Mouse (Mus musculus) forebrain, embryonic 11.5 days (tissue): ENCODE measurements around the gene Slc29a4. TPM values are rescaled to one million over a fixed set of nuclear protein-coding genes. Genes with fewer than 3 reads are reported as not detected.
A peak's percentile ranks its signal among the peaks of the same experiment; 100 is the strongest.

Source experiments
- ATAC-seq: fragments of 200-750 bp; cut with Nextera tagmentation; replicated peaks from 2 replicates; pipeline ENCODE4 v1.8.0; 2017; ENCODE audit warnings: moderate TSS enrichment; ENCODE audit not compliant: low FRiP score
- DNase-seq: peaks from one replicate; pipeline ENCODE4 v3.0.0-alpha.2; 2017; ENCODE audit warnings: low spot score
- H3K27ac ChIP-seq: fragments of 300-500 bp; sonication (generic); 2 replicates; pipeline ENCODE4 v1.5.1; 2014; ENCODE audit warnings: low read depth, low read length
- H3K27me3 ChIP-seq: fragments of 300-500 bp; sonication (generic); 2 replicates; pipeline ENCODE4 v1.6.1; 2014; ENCODE audit warnings: mild to moderate bottlenecking, low read length, mixed read lengths; ENCODE audit not compliant: control insufficient read depth, insufficient read depth
- H3K36me3 ChIP-seq: fragments of 300-500 bp; sonication (generic); 2 replicates; pipeline ENCODE4 v1.6.1; 2014; ENCODE audit warnings: mild to moderate bottlenecking, low read length, moderate library complexity, mixed read lengths; ENCODE audit not compliant: control insufficient read depth, insufficient read depth
- H3K4me1 ChIP-seq: fragments of 300-500 bp; sonication (generic); replicated peaks from 2 replicates; pipeline ENCODE4 v1.6.1; 2014; ENCODE audit warnings: low read length, mixed read lengths; ENCODE audit not compliant: control insufficient read depth, insufficient read depth
- H3K4me2 ChIP-seq: fragments of 300-500 bp; sonication (generic); 2 replicates; pipeline ENCODE4 v1.6.1; 2014; ENCODE audit warnings: low read depth, mild to moderate bottlenecking, low read length, moderate library complexity, mixed read lengths; ENCODE audit not compliant: severe bottlenecking
- H3K4me3 ChIP-seq: fragments of 300-500 bp; sonication (generic); 2 replicates; pipeline ENCODE4 v1.5.1; 2014; ENCODE audit warnings: low read depth, low read length
- H3K9ac ChIP-seq: fragments of 300-500 bp; sonication (generic); 2 replicates; pipeline ENCODE4 v1.6.1; 2014; ENCODE audit warnings: low read length
- H3K9me3 ChIP-seq: fragments of 300-500 bp; sonication (generic); 2 replicates; pipeline ENCODE4 v1.6.1; 2016; ENCODE audit warnings: low read length, mixed read lengths; ENCODE audit not compliant: control insufficient read depth
- WGBS: fragments of 180-500 bp; shearing (Covaris S2); extraction: QIAGEN DNeasy Blood & Tissue Kit; methylation state at CpG from one replicate; pipeline ENCODE4 v1.1.7; 2014; 5-methylcytosine and 5-hydroxymethylcytosine counted together
- polyA plus RNA-seq: library from polyadenylated mRNA; unstranded; fragments of >200 nt; fragmentation: Nextera tagmentation; extraction: Ambion mirVana; gene quantifications from 2 replicates; pipeline ENCODE4 v1.2.1, GENCODE M21; 2014

Slc29a4 gene
- polyA plus RNA-seq, 1 experiment from 2014 or later, result 31.3 TPM

DNA sequence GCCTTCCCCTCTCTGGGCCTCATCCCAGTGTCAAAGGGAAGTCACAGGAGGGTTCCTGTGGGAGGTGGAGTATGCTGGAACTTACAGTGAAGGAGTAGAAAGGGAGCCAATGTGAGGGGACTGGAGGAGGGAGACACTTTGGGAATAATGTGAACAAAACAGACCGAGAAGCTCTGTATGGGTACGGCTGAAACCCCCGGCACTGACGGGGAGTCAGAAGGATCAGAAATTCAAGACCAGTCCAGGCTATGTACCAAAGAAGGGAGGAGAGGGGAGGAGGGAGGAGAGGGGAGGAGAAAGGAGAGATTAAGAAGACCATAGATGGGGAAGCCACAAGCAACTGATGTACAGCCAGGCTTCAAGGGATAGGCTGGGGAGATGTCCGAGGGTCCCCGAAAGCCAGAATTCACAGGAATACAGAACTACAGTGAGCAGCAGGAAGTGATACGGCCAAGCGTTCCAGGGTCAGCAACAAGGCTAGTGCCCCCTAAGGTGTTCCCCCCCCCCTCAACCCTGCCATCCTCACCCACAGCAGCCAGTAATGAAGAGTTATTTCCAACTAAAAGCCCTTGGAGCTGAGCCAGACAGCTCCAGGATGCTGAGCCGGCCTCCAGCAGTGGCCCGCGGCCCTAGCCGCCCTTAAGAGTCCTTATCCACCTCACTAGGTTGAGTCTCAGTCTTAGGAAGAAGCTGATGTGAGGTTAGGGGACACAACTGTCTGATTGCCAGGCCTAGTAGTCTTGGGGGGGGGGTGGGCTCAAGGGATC is 842 bp downstream of the Slc29a4 start:
- ATAC-seq, result no peak
- Histone ChIP-seq H3K36me3 (no peaks in the 10 kb centered on the region), H3K27ac (no peak overlapping the region), H3K9me3 (no peaks in the 10 kb centered on the region), H3K4me2 (no peak overlapping the region), H3K4me3 (no peak overlapping the region), H3K9ac (no peak overlapping the region), H3K27me3 (no peaks in the 10 kb centered on the region), H3K4me1 (no peaks in the 10 kb centered on the region)
- 68% methylated on average over 12 of the region's 12 CpGs for WGBS
- no peak for DNase-seq

DNA sequence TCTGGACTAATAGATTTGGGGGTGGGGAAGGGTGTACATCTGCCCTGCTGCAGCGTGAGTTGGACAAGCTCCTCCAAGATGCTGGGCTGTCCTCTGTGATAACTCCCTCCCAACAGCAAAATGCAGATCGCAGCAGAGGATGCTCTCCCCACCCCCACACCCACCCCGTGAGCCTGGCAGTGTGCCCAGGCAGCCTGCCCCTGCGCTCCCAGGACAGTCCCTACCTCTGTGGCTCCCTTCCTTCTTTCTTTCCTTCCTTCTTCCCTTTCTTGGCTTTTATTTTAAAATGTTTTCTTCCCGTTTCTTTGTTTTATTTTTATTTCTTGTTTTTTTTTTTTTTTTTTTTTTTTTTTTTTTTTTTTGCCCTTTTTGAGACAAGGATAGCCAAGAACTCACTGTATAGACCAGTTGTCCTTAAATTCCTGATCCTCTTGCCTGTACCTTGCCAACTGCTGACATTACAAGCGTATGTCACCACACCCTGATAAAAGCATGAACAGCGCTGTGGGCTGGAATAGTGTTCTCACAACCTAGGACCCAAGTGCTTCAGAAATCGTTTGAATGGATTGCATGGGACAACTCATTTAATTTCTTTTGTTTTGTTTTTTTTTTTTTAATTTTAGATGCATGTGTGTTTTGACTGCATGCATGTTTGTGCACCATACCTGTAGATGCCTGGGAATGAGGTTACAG is 1.6 kb downstream of the Slc29a4 start:
- H3K9me3 ChIP-seq, result no peaks in the 10 kb centered on the region
- H3K9ac ChIP-seq, result no peak overlapping the region
- H3K4me1 ChIP-seq, result no peaks in the 10 kb centered on the region
- ATAC-seq (no peak), DNase-seq (no peak)
- H3K4me3 ChIP-seq, result no peak overlapping the region
- no peaks in the 10 kb centered on the region for H3K36me3 ChIP-seq
- H3K4me2 ChIP-seq, result no peak overlapping the region
- no peaks in the 10 kb centered on the region for H3K27me3 ChIP-seq
- WGBS, result 62% methylated on average over 8 of the region's 8 CpGs
- no peak overlapping the region for H3K27ac ChIP-seq

GRCm38 (mm10) chr5:142694627-142695340 is 2.5 kb downstream of the Slc29a4 start:
- Histone ChIP-seq H3K36me3 (no peaks in the 10 kb centered on the region), H3K4me2 (no peak overlapping the region), H3K4me3 (no peak overlapping the region), H3K9me3 (no peaks in the 10 kb centered on the region), H3K4me1 (no peaks in the 10 kb centered on the region), H3K27ac (no peak overlapping the region), H3K9ac (no peak overlapping the region), H3K27me3 (no peaks in the 10 kb centered on the region)
- WGBS, result 12% methylated on average over 12 of the region's 12 CpGs
- DNase-seq (peak; percentile 74), ATAC-seq (no peak)

DNA sequence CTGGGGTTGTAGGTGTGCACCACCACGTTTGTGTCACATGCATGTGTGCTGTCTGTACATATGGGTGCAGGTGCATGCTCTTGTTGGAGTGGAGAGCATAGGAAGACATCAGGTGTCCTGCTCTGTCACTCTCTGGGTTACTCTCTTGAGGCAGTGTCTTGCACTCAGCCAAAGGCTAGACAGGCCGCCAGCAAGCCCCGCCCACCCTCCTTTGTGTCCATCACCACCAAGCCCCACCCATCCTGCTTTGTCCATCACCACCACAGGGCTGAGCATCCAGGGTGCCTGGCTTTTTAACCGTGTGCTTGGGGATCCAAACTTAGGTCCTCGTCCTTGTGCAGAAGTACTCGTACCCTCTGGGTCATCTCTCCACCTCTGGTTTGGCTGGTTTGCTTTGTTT is 3.9 kb downstream of the Slc29a4 start:
- no peak for DNase-seq
- H3K27ac ChIP-seq, result no peak overlapping the region
- no peak overlapping the region for H3K4me3 ChIP-seq
- H3K4me2 ChIP-seq, result no peak overlapping the region
- 22% methylated on average over 6 of the region's 6 CpGs for WGBS
- ATAC-seq, result no peak
- no peaks in the 10 kb centered on the region for H3K4me1 ChIP-seq
- no peak overlapping the region for H3K9ac ChIP-seq
- H3K27me3 ChIP-seq, result peaks cover 6% of the 10 kb centered on the region; the same call in 1 of the 2 replicates
- no peaks in the 10 kb centered on the region for H3K36me3 ChIP-seq
- no peaks in the 10 kb centered on the region for H3K9me3 ChIP-seq

DNA sequence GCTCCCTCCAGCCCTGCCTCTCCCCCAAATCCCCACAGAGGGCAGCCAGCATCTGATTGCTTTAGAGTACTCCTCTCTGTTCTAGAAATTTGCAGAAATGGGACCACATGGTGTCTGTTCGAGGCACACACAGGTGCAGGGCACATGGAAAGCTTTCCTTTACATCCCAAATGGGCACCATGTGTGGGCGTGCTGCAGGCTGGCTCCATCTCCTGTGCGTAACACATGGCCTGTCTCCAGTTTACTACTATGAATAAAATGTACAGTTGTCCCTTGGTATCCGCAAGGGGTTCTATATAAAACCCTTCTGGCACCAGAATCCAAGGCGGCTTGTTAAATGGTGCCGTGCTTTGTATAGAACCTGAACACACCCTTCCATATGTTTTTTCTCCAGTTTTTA is 4.6 kb downstream of the Slc29a4 start:
- no peaks in the 10 kb centered on the region for H3K36me3 ChIP-seq
- no peak overlapping the region for H3K4me2 ChIP-seq
- H3K4me3 ChIP-seq, result no peak overlapping the region
- H3K27me3 ChIP-seq, result peaks cover 9% of the 10 kb centered on the region; the same call in 1 of the 2 replicates
- H3K27ac ChIP-seq, result no peak overlapping the region
- no peak for ATAC-seq
- no peaks in the 10 kb centered on the region for H3K9me3 ChIP-seq
- 94% methylated on average over 6 of the region's 6 CpGs for WGBS
- DNase-seq, result no peak
- H3K9ac ChIP-seq, result no peak overlapping the region
- H3K4me1 ChIP-seq, result no peaks in the 10 kb centered on the region

GRCm38 (mm10) chr5:142697742-142698141 is 5.4 kb downstream of the Slc29a4 start:
- WGBS, result 77% methylated on average over 2 of the region's 2 CpGs
- H3K4me1 ChIP-seq, result peaks cover 3% of the 10 kb centered on the region; the same call in 1 of the 2 replicates
- no peak for DNase-seq

GRCm38 (mm10) chr5:142700842-142701589 is 8.7 kb downstream of the Slc29a4 start:
- Histone ChIP-seq H3K9me3 (no peaks in the 10 kb centered on the region), H3K27me3 (peaks cover 9% of the 10 kb centered on the region; the same call in 1 of the 2 replicates), H3K36me3 (no peaks in the 10 kb centered on the region), H3K4me1 (peaks cover 7% of the 10 kb centered on the region; the same call in 1 of the 2 replicates), H3K9ac (no peak overlapping the region), H3K27ac (no peak overlapping the region), H3K4me3 (no peak overlapping the region), H3K4me2 (peak overlapping the region; percentile 95; the same call in 1 of the 2 replicates)
- DNase-seq (no peak), ATAC-seq (peak; percentile 2; the same call in 1 of the 2 replicates)
- WGBS, result 10% methylated on average over 15 of the region's 15 CpGs

More at GRCm38 (mm10) chr5:142697742-142698141, 5.4 kb downstream of the Slc29a4 start:
- Histone ChIP-seq H3K27ac (no peak overlapping the region), H3K27me3 (peaks cover 9% of the 10 kb centered on the region; the same call in 1 of the 2 replicates), H3K4me2 (no peak overlapping the region), H3K9me3 (no peaks in the 10 kb centered on the region), H3K4me3 (no peak overlapping the region), H3K36me3 (no peaks in the 10 kb centered on the region), H3K9ac (no peak overlapping the region)
- ATAC-seq, result no peak
